Mouse (Mus musculus) myocyte (in vitro differentiated cells): ENCODE measurements around the gene Mvb12b. TPM values are rescaled to one million over a fixed set of nuclear protein-coding genes. Genes with fewer than 3 reads are reported as not detected.

ENCODE experiments used
- H3K27me3 ChIP-seq: one replicate; pipeline ENCODE4 v1.6.1; 2011; ENCODE audit not compliant: control insufficient read depth, insufficient read depth, insufficient read length
- H3K36me3 ChIP-seq: one replicate; pipeline ENCODE4 v1.6.1; 2011; ENCODE audit not compliant: control insufficient read depth, insufficient read depth
- H3K4me2 ChIP-seq: one replicate; pipeline ENCODE4 v1.6.1; 2011; ENCODE audit warnings: low read depth, control low read depth
- H3K4me3 ChIP-seq: one replicate; pipeline ENCODE4 v1.5.1; 2011; ENCODE audit warnings: mild to moderate bottlenecking, control low read depth, moderate library complexity
- H3K79me2 ChIP-seq: one replicate; pipeline ENCODE4 v1.6.1; 2011; ENCODE audit not compliant: control insufficient read depth, insufficient read depth
- H3ac ChIP-seq: one replicate; pipeline ENCODE4 v1.6.1; 2011; ENCODE audit not compliant: control insufficient read depth, insufficient read length
- CEBPB ChIP-seq: IDR thresholded peaks from 2 replicates; pipeline ENCODE4 v1.6.1; 2011; ENCODE audit warnings: mild to moderate bottlenecking, moderate library complexity; ENCODE audit not compliant: poor library complexity, insufficient read depth, severe bottlenecking
- E2F4 ChIP-seq: IDR thresholded peaks from one replicate; pipeline ENCODE4 v1.6.1; 2011; ENCODE audit warnings: mild to moderate bottlenecking, control low read depth, moderate library complexity; ENCODE audit not compliant: insufficient read depth
- MAX ChIP-seq: IDR thresholded peaks from one replicate; pipeline ENCODE4 v1.6.1; 2011; ENCODE audit warnings: low read depth, mild to moderate bottlenecking, control low read depth
- MYOD1 ChIP-seq, 3 experiments: IDR thresholded peaks; one replicate each; pipeline ENCODE4 v1.6.1; 2011; ENCODE audit warnings: control low read depth in 2 of 3, low read depth in 2 of 3, mild to moderate bottlenecking in 2 of 3, moderate library complexity in 1 of 3; ENCODE audit not compliant: insufficient read length in 2 of 3, control insufficient read depth in 1 of 3
- MYOG ChIP-seq, 3 experiments: IDR thresholded peaks; one replicate each; pipeline ENCODE4 v1.6.1; 2011; ENCODE audit warnings: control low read depth in 2 of 3, low read depth in 2 of 3, mild to moderate bottlenecking in 2 of 3; ENCODE audit not compliant: insufficient read length in 2 of 3, control insufficient read depth in 1 of 3, insufficient read depth in 1 of 3
- POLR2A ChIP-seq: IDR thresholded peaks from one replicate; pipeline ENCODE4 v1.6.1; 2011; ENCODE audit warnings: low read depth, mild to moderate bottlenecking, control low read depth, moderate library complexity; ENCODE audit not compliant: insufficient read length
- POLR2AphosphoS2 ChIP-seq: IDR thresholded peaks from one replicate; pipeline ENCODE4 v1.6.1; 2011; ENCODE audit warnings: low read depth, control low read depth; ENCODE audit not compliant: insufficient read length
- REST ChIP-seq: IDR thresholded peaks from one replicate; pipeline ENCODE4 v1.6.1; 2011; ENCODE audit warnings: mild to moderate bottlenecking, control low read depth, moderate library complexity; ENCODE audit not compliant: insufficient read depth, insufficient read length
- SRF ChIP-seq: IDR thresholded peaks from one replicate; pipeline ENCODE4 v1.6.1; 2011; ENCODE audit warnings: low read depth; ENCODE audit not compliant: control insufficient read depth, insufficient read length
- TCF12 ChIP-seq: IDR thresholded peaks from one replicate; pipeline ENCODE4 v1.6.1; 2011; ENCODE audit warnings: mild to moderate bottlenecking, control low read depth; ENCODE audit not compliant: poor library complexity, insufficient read depth, severe bottlenecking
- TCF3 ChIP-seq: IDR thresholded peaks from one replicate; pipeline ENCODE4 v1.6.1; 2011; ENCODE audit warnings: low read depth, control low read depth; ENCODE audit not compliant: insufficient read length
- USF1 ChIP-seq: IDR thresholded peaks from one replicate; pipeline ENCODE4 v1.6.1; 2011; ENCODE audit warnings: low read depth, mild to moderate bottlenecking, control low read depth, moderate library complexity
- polyA plus RNA-seq: library from polyadenylated mRNA; unstranded; fragments of >200 nt; fragmentation: generic; extraction: Trizol; gene quantifications from one replicate; pipeline ENCODE4 v1.2.1, GENCODE M21; 2012; ENCODE audit warnings: missing spikeins

Mvb12b gene
- polyA plus RNA-seq, 1 experiment: 14.5 TPM

- H3K79me2 ChIP-seq: no peaks in the 10 kb centered on the region
- H3K4me2 ChIP-seq: no peak overlapping the region
- no peaks in the 10 kb centered on the region for H3K36me3 ChIP-seq
- peaks cover 68% of the 10 kb centered on the region for H3K27me3 ChIP-seq
- no peak overlapping the region for H3K4me3 ChIP-seq
- H3ac ChIP-seq: no peak overlapping the region
- TF ChIP-seq MYOD1 (IDR thresholded peaks at IDR 0.05; ENCODE audit: control insufficient read depth in 1 of 3, insufficient read length in 2 of 3, low read depth in 2 of 3) (no peak), TCF3 (no peak), SRF (no peak), POLR2AphosphoS2 (no peak), POLR2A (no peak), MYOG (IDR thresholded peaks at IDR 0.05; ENCODE audit: control insufficient read depth in 1 of 3, insufficient read depth in 1 of 3, insufficient read length in 2 of 3, low read depth in 2 of 3) (no peak), CEBPB (no peak), REST (no peak), MAX (no peak), USF1 (no peak), TCF12 (no peak), E2F4 (no peak)
Measured at GRCm38 (mm10) chr2:33717821-33718351, 169.9 kb downstream of the Mvb12b start.

- no peak for TF ChIP-seq POLR2A
- TF ChIP-seq MAX: no peak
- no peak for TF ChIP-seq MYOG (IDR thresholded peaks at IDR 0.05; ENCODE audit: control insufficient read depth in 1 of 3, insufficient read depth in 1 of 3, insufficient read length in 2 of 3, low read depth in 2 of 3)
- no peak for TF ChIP-seq CEBPB
- TF ChIP-seq SRF: no peak
- no peak for TF ChIP-seq TCF12
- no peak for TF ChIP-seq POLR2AphosphoS2
- no peak for TF ChIP-seq TCF3
- no peak for TF ChIP-seq MYOD1 (IDR thresholded peaks at IDR 0.05; ENCODE audit: control insufficient read depth in 1 of 3, insufficient read length in 2 of 3, low read depth in 2 of 3)
- no peak for TF ChIP-seq USF1
- no peak for TF ChIP-seq REST
- Histone ChIP-seq H3K27me3 (peaks cover 68% of the 10 kb centered on the region), H3K79me2 (no peaks in the 10 kb centered on the region), H3ac (no peak overlapping the region), H3K4me3 (no peak overlapping the region), H3K4me2 (no peak overlapping the region), H3K36me3 (no peaks in the 10 kb centered on the region)
Measured at GRCm38 (mm10) chr2:33717378-33717777, 170.4 kb downstream of the Mvb12b start.

- H3K4me2 ChIP-seq: no peak overlapping the region
- H3K27me3 ChIP-seq: peaks cover 66% of the 10 kb centered on the region
- H3ac ChIP-seq: no peak overlapping the region
Measured at GRCm38 (mm10) chr2:33716878-33717277, 170.9 kb downstream of the Mvb12b start.

GRCm38 (mm10) chr2:33714932-33715331, 172.8 kb downstream of the Mvb12b start:
- peak in 2 of 3 experiments; percentile 51 to 79 for TF ChIP-seq MYOD1 (IDR thresholded peaks at IDR 0.05; ENCODE audit: control insufficient read depth in 1 of 3, insufficient read length in 2 of 3, low read depth in 2 of 3)
- TF ChIP-seq MAX: no peak
- TF ChIP-seq USF1: no peak
- no peak for TF ChIP-seq POLR2AphosphoS2
- no peak for TF ChIP-seq REST
- peak in 2 of 3 experiments; percentile 55 to 66 for TF ChIP-seq MYOG (IDR thresholded peaks at IDR 0.05; ENCODE audit: control insufficient read depth in 1 of 3, insufficient read depth in 1 of 3, insufficient read length in 2 of 3, low read depth in 2 of 3)
- Histone ChIP-seq H3ac (no peak overlapping the region), H3K4me3 (no peak overlapping the region), H3K27me3 (peaks cover 67% of the 10 kb centered on the region), H3K36me3 (no peaks in the 10 kb centered on the region), H3K79me2 (no peaks in the 10 kb centered on the region), H3K4me2 (no peak overlapping the region)

More at GRCm38 (mm10) chr2:33716878-33717277, 170.9 kb downstream of the Mvb12b start:
- H3K79me2 ChIP-seq: no peaks in the 10 kb centered on the region
- TF ChIP-seq POLR2AphosphoS2 (no peak), MYOD1 (IDR thresholded peaks at IDR 0.05; ENCODE audit: control insufficient read depth in 1 of 3, insufficient read length in 2 of 3, low read depth in 2 of 3) (no peak), MYOG (IDR thresholded peaks at IDR 0.05; ENCODE audit: control insufficient read depth in 1 of 3, insufficient read depth in 1 of 3, insufficient read length in 2 of 3, low read depth in 2 of 3) (no peak), TCF12 (no peak), E2F4 (no peak), POLR2A (no peak), SRF (no peak), CEBPB (no peak), TCF3 (no peak), REST (no peak), MAX (no peak), USF1 (no peak)
- H3K4me3 ChIP-seq: no peak overlapping the region
- no peaks in the 10 kb centered on the region for H3K36me3 ChIP-seq
